Mouse (Mus musculus) intestine, postnatal 0 days (tissue): ENCODE measurements at regions not wholly inside any gene's neighbourhood (a gene's known extent, or its start where the extent isn't known, plus 50 kb on each side); places are given as distances from the start of the nearest gene placed in this dataset.

Experiments used
- ATAC-seq: fragments of 200-750 bp; cut with Nextera tagmentation; 2 replicates; pipeline ENCODE4 v1.8.0; 2017; ENCODE audit warnings: mild to moderate bottlenecking, moderate TSS enrichment, moderate library complexity
- H3K27ac ChIP-seq: fragments of 300-500 bp; sonication (generic); 2 replicates; pipeline ENCODE4 v1.5.1; 2014; ENCODE audit warnings: mild to moderate bottlenecking, low read depth, low read length, moderate library complexity
- H3K27me3 ChIP-seq: fragments of 300-500 bp; sonication (generic); replicated peaks from 2 replicates; pipeline ENCODE4 v1.6.1; 2014; ENCODE audit warnings: low read length, mixed read lengths; ENCODE audit not compliant: control insufficient read depth, insufficient read depth
- H3K36me3 ChIP-seq: fragments of 300-500 bp; sonication (generic); 2 replicates; pipeline ENCODE4 v1.6.1; 2014; ENCODE audit warnings: mild to moderate bottlenecking, moderate library complexity; ENCODE audit not compliant: control insufficient read depth, insufficient read depth
- H3K4me1 ChIP-seq: fragments of 300-500 bp; sonication (generic); replicated peaks from 2 replicates; pipeline ENCODE4 v1.6.1; 2014; ENCODE audit warnings: antibody characterized with exemption, low read length, mixed read lengths; ENCODE audit not compliant: control insufficient read depth, insufficient read depth
- H3K4me2 ChIP-seq: fragments of 300-500 bp; sonication (generic); replicated peaks from 2 replicates; pipeline ENCODE4 v1.6.1; 2014; ENCODE audit warnings: low read depth, mild to moderate bottlenecking, moderate library complexity
- H3K4me3 ChIP-seq: fragments of 300-500 bp; sonication (generic); 2 replicates; pipeline ENCODE4 v1.5.1; 2014; ENCODE audit warnings: low read depth, low read length
- H3K9ac ChIP-seq: fragments of 300-500 bp; sonication (generic); 2 replicates; pipeline ENCODE4 v1.6.1; 2014; ENCODE audit warnings: mild to moderate bottlenecking, low read depth, low read length
- H3K9me3 ChIP-seq: fragments of 300-500 bp; sonication (generic); 2 replicates; pipeline ENCODE4 v1.6.1; 2016; ENCODE audit warnings: mixed run types; ENCODE audit not compliant: control insufficient read depth
- CTCF ChIP-seq: sonication (generic); IDR thresholded peaks from 2 replicates; pipeline ENCODE4 v1.5.1; 2016; ENCODE audit warnings: low read depth, mild to moderate bottlenecking, control low read depth, antibody characterized with exemption, moderate library complexity
- WGBS: fragments of 180-500 bp; shearing (Covaris S2); extraction: QIAGEN DNeasy Blood & Tissue Kit; methylation state at CpG from one replicate; pipeline ENCODE4 v1.1.7; 2014; 5-methylcytosine and 5-hydroxymethylcytosine counted together

GRCm38 (mm10) chr5:111511982-111512381, 94.8 kb downstream of the Mn1 start:
- H3K4me3 ChIP-seq: no peak overlapping the region
- H3K4me2 ChIP-seq: no peak overlapping the region
- H3K9ac ChIP-seq: no peak overlapping the region
- H3K27me3 ChIP-seq: 0 out of 2 replicates have a peak, but pooled peaks cover 4% of the 10 kb centered on the region
- 31% methylated on average over 10 of the region's 10 CpGs for WGBS
- no peaks in the 10 kb centered on the region for H3K9me3 ChIP-seq
- H3K27ac ChIP-seq: no peak overlapping the region
- H3K36me3 ChIP-seq: no peaks in the 10 kb centered on the region
- ATAC-seq: no peak
- no peak for TF ChIP-seq CTCF
- no peaks in the 10 kb centered on the region for H3K4me1 ChIP-seq

- 0 out of 2 replicates have a peak, but pooled peaks cover 4% of the 10 kb centered on the region for H3K27me3 ChIP-seq
- H3K9me3 ChIP-seq: no peaks in the 10 kb centered on the region
- no peak for TF ChIP-seq CTCF
- no peak for ATAC-seq
- no peaks in the 10 kb centered on the region for H3K36me3 ChIP-seq
- no peak overlapping the region for H3K9ac ChIP-seq
- H3K27ac ChIP-seq: no peak overlapping the region
- H3K4me2 ChIP-seq: no peak overlapping the region
- H3K4me3 ChIP-seq: no peak overlapping the region
- H3K4me1 ChIP-seq: no peaks in the 10 kb centered on the region
- 80% methylated on average over 6 of the region's 6 CpGs for WGBS
Observed at GRCm38 (mm10) chr5:111513976-111514375, 96.8 kb downstream of the Mn1 start.

GRCm38 (mm10) chr5:111519059-111519458, 101.9 kb downstream of the Mn1 start:
- no peak for ATAC-seq
- Histone ChIP-seq H3K27me3 (no peaks in the 10 kb centered on the region), H3K4me2 (no peak overlapping the region), H3K9ac (no peak overlapping the region), H3K36me3 (no peaks in the 10 kb centered on the region), H3K4me1 (no peaks in the 10 kb centered on the region), H3K4me3 (no peak overlapping the region), H3K9me3 (no peaks in the 10 kb centered on the region), H3K27ac (no peak overlapping the region)
- 43% methylated on average over 3 of the region's 3 CpGs for WGBS
- no peak for TF ChIP-seq CTCF

GRCm38 (mm10) chr5:111519500-111520041, 102.4 kb downstream of the Mn1 start:
- TF ChIP-seq CTCF: no peak
- 29% methylated on average over 7 of the region's 7 CpGs for WGBS
- Histone ChIP-seq H3K27ac (no peak overlapping the region), H3K4me1 (no peaks in the 10 kb centered on the region), H3K9ac (no peak overlapping the region), H3K27me3 (no peaks in the 10 kb centered on the region), H3K4me3 (no peak overlapping the region), H3K4me2 (no peak overlapping the region), H3K36me3 (no peaks in the 10 kb centered on the region), H3K9me3 (no peaks in the 10 kb centered on the region)
- ATAC-seq: no peak

- no peak overlapping the region for H3K9ac ChIP-seq
- 87% methylated on average over 2 of the region's 2 CpGs for WGBS
- no peaks in the 10 kb centered on the region for H3K9me3 ChIP-seq
- ATAC-seq: no peak
- no peak for TF ChIP-seq CTCF
- no peak overlapping the region for H3K4me2 ChIP-seq
- no peaks in the 10 kb centered on the region for H3K4me1 ChIP-seq
- no peaks in the 10 kb centered on the region for H3K36me3 ChIP-seq
- H3K27me3 ChIP-seq: no peaks in the 10 kb centered on the region
- H3K27ac ChIP-seq: no peak overlapping the region
- H3K4me3 ChIP-seq: no peak overlapping the region
Observed at GRCm38 (mm10) chr5:111521866-111522265, 104.7 kb downstream of the Mn1 start.

- WGBS: 53% methylated on average over 7 of the region's 7 CpGs
- no peaks in the 10 kb centered on the region for H3K27me3 ChIP-seq
- H3K4me1 ChIP-seq: no peaks in the 10 kb centered on the region
- ATAC-seq: no peak
- H3K4me2 ChIP-seq: no peak overlapping the region
- no peak overlapping the region for H3K27ac ChIP-seq
- TF ChIP-seq CTCF: no peak
- no peak overlapping the region for H3K4me3 ChIP-seq
- no peak overlapping the region for H3K9ac ChIP-seq
- H3K36me3 ChIP-seq: no peaks in the 10 kb centered on the region
- H3K9me3 ChIP-seq: no peaks in the 10 kb centered on the region
Observed at GRCm38 (mm10) chr5:111522586-111522985, 105.4 kb downstream of the Mn1 start.

GRCm38 (mm10) chr5:111527741-111528140, 110.6 kb downstream of the Mn1 start:
- Histone ChIP-seq H3K27me3 (no peaks in the 10 kb centered on the region), H3K4me2 (no peak overlapping the region), H3K4me3 (no peak overlapping the region), H3K36me3 (no peaks in the 10 kb centered on the region), H3K27ac (no peak overlapping the region), H3K4me1 (0 out of 2 replicates have a peak, but pooled peaks cover 5% of the 10 kb centered on the region), H3K9me3 (no peaks in the 10 kb centered on the region), H3K9ac (no peak overlapping the region)
- ATAC-seq: no peak
- WGBS: 84% methylated on average over 10 of the region's 10 CpGs
- TF ChIP-seq CTCF: no peak
